Mouse (Mus musculus): ENCODE measurements around the gene Cyp27b1.

The Cyp27b1 gene

DNA sequence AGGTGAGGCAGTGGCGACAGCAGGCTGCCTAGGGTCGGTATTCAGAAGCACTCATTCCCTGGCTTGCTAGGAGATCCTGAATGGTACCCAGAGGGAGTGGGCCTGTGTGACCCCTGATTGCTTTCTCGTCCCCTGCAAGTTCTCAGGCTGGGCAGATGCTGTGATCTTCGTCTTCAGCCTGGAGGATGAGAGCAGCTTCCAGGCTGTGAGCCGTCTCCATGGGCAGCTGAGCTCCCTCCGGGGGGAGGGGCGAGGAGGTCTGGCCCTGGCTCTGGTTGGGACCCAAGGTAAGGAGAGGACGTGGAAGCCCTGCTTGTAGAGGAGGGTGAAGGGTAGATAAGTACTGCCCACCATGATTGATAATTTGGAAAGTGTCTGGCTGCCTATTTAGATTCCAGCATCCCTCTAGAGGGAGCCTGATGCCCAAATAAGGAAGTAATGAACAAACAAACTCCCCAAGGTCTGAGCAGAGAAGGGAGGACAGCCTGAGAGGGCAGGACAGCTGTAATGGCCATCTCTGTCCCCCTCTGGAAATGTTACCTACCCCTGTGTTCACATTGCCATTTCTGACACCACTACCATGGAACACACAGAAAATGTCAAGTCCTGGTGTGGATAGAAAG is 35.4 kb downstream of the Cyp27b1 start:
- in situ Hi-C loops (cut with MboI, MseI) = no loop called here

- in situ Hi-C loops (cut with MboI, MseI) = no loop called here
Measured at GRCm38 (mm10) chr10:127083915-127084306, 35.9 kb downstream of the Cyp27b1 start.

DNA sequence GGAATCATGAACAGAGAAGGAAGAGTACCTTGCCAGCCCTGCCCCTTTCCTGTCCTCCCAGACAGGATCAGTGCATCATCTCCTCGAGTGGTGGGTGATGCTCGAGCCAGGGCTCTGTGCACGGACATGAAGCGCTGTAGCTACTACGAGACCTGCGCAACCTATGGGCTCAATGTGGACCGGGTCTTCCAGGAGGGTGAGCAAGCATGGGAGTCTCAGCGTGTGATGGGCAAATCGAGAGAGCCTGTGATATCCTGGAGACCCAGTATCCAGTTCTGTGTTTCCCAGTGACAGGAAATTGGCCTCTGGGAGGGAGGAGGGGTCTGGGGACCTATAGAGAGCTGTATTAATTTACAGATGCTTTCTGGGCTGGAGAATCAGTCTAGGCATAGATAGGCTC is 37.0 kb downstream of the Cyp27b1 start:
- in situ Hi-C loops (cut with MboI, MseI) = no loop called here

DNA sequence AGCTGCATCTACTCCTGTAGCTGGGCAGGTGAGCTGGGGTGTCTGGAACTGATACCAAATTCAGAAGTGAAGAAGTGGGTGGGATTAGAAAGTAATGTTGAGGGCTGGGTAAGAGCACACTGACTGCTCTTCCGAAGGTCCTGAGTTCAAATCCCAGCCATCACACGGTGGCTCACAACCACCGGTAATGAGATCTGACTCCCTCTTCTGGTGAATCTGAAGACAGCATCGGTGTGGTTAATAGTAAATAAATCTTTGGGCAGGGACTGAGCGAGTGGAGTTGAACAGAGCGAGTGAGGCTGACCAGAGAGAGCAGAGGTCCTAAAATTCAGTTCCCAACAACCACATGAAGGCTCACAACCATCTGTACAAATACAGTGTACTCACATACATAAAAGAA is 37.6 kb downstream of the Cyp27b1 start:
- in situ Hi-C loops (cut with MboI, MseI) = no loop called here

GRCm38 (mm10) chr10:127090560-127091411 is 42.7 kb downstream of the Cyp27b1 start:
- in situ Hi-C loops (cut with MboI, MseI) = no loop called here

DNA sequence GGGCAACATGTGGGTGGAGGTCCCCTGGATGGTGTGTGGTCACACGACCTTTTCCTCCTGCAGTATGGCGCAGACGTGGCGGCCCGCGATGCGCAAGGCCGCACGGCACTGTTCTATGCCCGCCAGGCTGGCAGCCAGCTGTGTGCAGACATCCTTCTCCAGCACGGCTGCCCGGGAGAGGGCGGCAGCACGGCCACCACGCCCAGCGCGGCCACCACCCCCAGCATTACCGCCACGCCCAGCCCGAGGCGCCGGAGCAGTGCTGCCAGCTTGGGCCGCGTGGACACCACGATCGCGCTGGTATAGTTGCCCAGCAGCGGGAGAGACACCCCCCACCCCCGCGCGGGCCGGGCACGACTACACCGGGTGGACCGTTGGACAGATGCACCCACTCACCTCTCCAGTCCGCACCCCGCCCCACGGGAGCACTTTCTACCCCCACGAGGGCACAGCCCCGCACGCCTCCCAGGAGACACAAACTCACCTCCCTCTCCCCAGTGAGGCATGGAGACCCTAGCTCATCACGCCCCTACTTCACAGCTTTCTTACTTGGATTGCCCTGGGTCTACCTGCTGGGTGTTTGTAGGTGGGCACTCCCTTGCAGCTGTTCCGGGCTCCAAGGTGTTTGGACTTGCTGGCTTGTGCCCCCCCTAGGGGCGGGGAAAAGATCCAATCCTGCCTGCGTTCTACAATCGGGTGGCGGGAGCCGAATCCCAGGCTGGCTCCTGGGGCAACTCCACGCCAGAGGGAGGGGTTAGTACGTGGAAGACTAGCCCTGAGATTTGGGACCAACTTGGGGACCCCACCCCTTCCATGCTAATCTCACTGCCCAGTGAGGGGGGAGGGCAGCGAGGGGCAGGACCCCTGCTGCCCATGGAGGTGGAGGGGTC is 43.7 kb downstream of the Cyp27b1 start:
- in situ Hi-C loops (cut with MboI, MseI) = no loop called here

- in situ Hi-C loops (cut with MboI, MseI) = no loop called here
Measured at GRCm38 (mm10) chr10:127092742-127093141, 44.7 kb downstream of the Cyp27b1 start.

- in situ Hi-C loops (cut with MboI, MseI) = no loop called here
Measured at GRCm38 (mm10) chr10:127094382-127094802, 46.3 kb downstream of the Cyp27b1 start.

DNA sequence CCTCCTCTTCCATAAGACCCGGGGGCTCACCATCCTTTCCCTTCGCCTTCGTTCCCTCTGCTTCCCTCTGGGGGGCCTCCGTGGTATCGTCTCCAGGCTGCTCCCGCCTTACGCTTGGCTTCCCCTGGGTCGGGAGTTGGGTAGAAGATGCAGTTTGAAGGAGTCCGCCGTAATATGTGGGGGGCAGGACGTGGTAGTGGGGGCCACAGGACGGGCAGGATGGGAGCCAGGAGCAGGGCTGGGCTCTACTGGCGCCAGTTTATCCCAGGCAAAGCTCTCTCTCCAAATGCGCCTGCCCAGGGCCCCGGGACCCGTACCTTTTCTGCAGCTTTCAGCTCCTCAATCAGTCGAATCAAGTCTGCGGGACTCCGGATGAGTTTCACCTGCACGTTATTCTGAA is 50.5 kb downstream of the Cyp27b1 start:
- in situ Hi-C loops (cut with MboI, MseI) = no loop called here

GRCm38 (mm10) chr10:127099191-127099590 is 51.1 kb downstream of the Cyp27b1 start:
- in situ Hi-C loops (cut with MboI, MseI) = no loop called here

DNA sequence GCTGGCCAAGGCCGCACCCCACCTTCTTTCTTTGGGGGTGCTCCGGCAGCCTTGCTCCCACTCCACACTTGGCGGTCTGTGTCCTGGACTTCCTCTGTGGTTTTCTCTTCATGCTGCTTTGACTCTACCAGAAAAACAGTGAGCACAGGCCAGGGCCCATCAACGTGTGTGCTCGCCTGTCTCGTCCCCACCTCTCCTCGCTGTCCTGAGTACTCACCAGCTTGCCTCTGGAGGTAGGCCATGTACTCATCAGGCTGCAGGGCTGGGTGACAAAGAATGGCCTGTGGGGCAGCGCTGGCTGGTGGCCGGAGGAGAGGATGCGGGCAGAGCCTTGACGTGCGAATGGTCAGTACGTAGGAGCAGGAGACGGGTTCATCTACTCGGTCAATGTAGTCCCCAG is 51.8 kb downstream of the Cyp27b1 start:
- in situ Hi-C loops (cut with MboI, MseI) = no loop called here

GRCm38 (mm10) chr10:127100414-127100813 is 52.4 kb downstream of the Cyp27b1 start:
- in situ Hi-C loops (cut with MboI, MseI) = no loop called here

DNA sequence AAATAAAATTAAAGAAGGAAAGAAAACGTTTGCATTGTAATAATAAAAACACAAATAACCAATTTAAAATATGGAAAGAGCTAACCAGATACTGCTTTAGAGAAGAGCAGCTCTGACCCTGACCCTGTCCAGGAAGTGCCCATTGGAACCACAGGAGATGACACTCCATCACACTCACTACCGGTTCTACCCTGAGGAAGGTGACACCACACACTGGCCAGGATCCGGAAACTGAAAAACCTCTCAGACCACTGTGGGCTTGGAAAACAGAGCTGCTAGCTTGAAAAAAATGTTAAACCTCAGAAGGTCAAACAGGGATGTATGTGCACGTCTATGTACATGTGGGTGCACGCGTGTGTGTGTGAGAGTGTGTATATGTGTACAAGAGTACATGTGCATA is 53.1 kb downstream of the Cyp27b1 start:
- in situ Hi-C loops (cut with MboI, MseI) = no loop called here
